Mouse (Mus musculus): ENCODE results near the gene Gm20517. TPM values are rescaled to one million over a fixed set of nuclear protein-coding genes. Genes with fewer than 3 reads are reported as not detected.

Gm20517 gene
- polyA plus RNA-seq, 1 experiment from 2014 or later: 0.73 TPM

DNA sequence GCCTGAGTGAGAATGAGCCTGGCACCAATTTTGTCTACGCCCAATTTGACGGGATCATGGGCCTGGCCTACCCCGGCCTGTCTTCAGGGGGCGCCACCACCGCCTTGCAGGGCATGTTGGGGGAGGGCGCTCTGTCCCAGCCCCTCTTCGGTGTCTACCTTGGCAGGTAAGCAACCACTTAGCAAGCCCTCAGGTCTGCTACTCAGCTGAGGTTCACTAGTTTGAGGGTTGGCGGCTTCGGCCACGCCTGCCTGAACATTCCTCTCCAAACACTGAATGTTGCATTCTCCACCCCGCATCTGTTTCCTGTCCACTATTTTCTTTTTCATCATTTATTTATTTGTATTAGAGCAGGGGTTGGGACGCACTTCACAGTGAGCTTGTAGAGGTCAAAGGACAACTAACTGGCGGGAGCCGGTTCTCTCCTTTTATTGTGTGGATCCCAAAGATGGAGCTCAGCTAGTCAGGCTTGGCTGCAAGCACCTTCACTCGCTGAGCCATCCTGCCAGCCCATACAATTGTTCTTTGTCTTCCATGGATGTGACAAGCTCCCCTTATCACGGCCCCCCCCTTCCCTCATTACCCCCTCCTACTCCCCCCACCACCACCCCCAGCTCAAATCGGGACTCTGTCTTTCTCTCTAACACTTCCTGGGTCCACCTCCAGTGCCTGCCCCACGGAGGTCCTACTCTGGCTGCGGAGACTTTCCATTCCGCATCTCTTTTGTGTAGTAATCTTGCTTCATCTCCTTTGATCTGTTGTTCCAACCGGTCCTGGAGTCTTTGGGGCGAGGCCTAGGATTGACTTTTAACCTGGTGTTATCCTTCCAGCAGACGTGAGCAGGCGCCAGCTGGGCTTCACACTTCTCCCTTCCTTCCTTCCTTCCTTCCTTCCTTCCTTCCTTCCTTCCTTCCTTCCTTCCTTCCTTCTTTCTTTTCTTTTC is 119.5 kb downstream of the Gm20517 start:
- Histone ChIP-seq H3K27ac (ENCODE audit: low read length) (no peak overlapping the region), H3K9me3 (ENCODE audit: control insufficient read depth, low read length) (no peaks in the 10 kb centered on the region), H3K36me3 (ENCODE audit: control insufficient read depth, insufficient read depth, low read length) (no peaks in the 10 kb centered on the region), H3K4me2 (ENCODE audit: low read depth, low read length) (no peak overlapping the region), H3K4me3 (ENCODE audit: low read length) (no peak overlapping the region), H3K27me3 (replicated peaks; ENCODE audit: control insufficient read depth, insufficient read depth, low read length) (no peaks in the 10 kb centered on the region), H3K4me1 (ENCODE audit: control insufficient read depth, insufficient read depth, low read length) (no peaks in the 10 kb centered on the region), H3K9ac (ENCODE audit: low read depth, low read length) (no peak overlapping the region)
- peak; percentile 5; the same call in 1 of the 2 replicates for ATAC-seq
- WGBS: 51% methylated on average over 24 of the region's 24 CpGs

Other genes starting within 250 kb of the Gm20517 start
- 72.0 and 80.0 TPM in 2 replicates for gene Mrps10, start 242.7 kb upstream of the Gm20517 start, polyA plus RNA-seq (2015; fragmentation: Nextera tagmentation; extraction: Ambion mirVana)
- gene Guca1b, start 226.2 kb upstream of the Gm20517 start, polyA plus RNA-seq (2015; fragmentation: Nextera tagmentation; extraction: Ambion mirVana): 0.66 TPM in 2 replicates
- gene Guca1a, start 211.0 kb upstream of the Gm20517 start, polyA plus RNA-seq (2015; fragmentation: Nextera tagmentation; extraction: Ambion mirVana): 2.3 and 2.4 TPM in 2 replicates
- 3.7 and 4.6 TPM in 2 replicates for gene AI661453, start 175.0 kb upstream of the Gm20517 start, polyA plus RNA-seq (2015; fragmentation: Nextera tagmentation; extraction: Ambion mirVana)
- 0.17 and 0.45 TPM in 2 replicates for gene 1700001C19Rik, start 174.2 kb upstream of the Gm20517 start, polyA plus RNA-seq (2015; fragmentation: Nextera tagmentation; extraction: Ambion mirVana)
- gene Taf8, start 109.3 kb upstream of the Gm20517 start, polyA plus RNA-seq (2015; fragmentation: Nextera tagmentation; extraction: Ambion mirVana): 19.1 and 20.4 TPM in 2 replicates
- 371 and 393 TPM in 2 replicates for gene Ccnd3, start 106.5 kb upstream of the Gm20517 start, polyA plus RNA-seq (2015; fragmentation: Nextera tagmentation; extraction: Ambion mirVana)
- 17.7 and 22.0 TPM in 2 replicates for gene Bysl, start 97 bp upstream of the Gm20517 start, polyA plus RNA-seq (2015; fragmentation: Nextera tagmentation; extraction: Ambion mirVana)
- gene Med20, start within 50 bp of the Gm20517 start, polyA plus RNA-seq (2015; fragmentation: Nextera tagmentation; extraction: Ambion mirVana): 40.4 and 41.4 TPM in 2 replicates
- 3.8 and 4.2 TPM in 2 replicates for gene Usp49, start 19.1 kb downstream of the Gm20517 start, polyA plus RNA-seq (2015; fragmentation: Nextera tagmentation; extraction: Ambion mirVana)
- 426 and 427 TPM in 2 replicates for gene Tomm6, start 76.8 kb downstream of the Gm20517 start, polyA plus RNA-seq (2015; fragmentation: Nextera tagmentation; extraction: Ambion mirVana)
- 3.2 and 4.4 TPM in 2 replicates for gene Frs3, start 77.4 kb downstream of the Gm20517 start, polyA plus RNA-seq (2015; fragmentation: Nextera tagmentation; extraction: Ambion mirVana)
- 0.16 and 0.26 TPM in 2 replicates for gene Gm21981, start 82.9 kb downstream of the Gm20517 start, polyA plus RNA-seq (2015; fragmentation: Nextera tagmentation; extraction: Ambion mirVana)
- gene Prickle4, start 83.1 kb downstream of the Gm20517 start, polyA plus RNA-seq (2015; fragmentation: Nextera tagmentation; extraction: Ambion mirVana): 0.69 and 1.8 TPM in 2 replicates
- gene Pgc, start 115.3 kb downstream of the Gm20517 start, polyA plus RNA-seq (2015; fragmentation: Nextera tagmentation; extraction: Ambion mirVana): 0.28 and 0.68 TPM in 2 replicates
- 30.7 and 37.8 TPM in 2 replicates for gene Tfeb, start 125.4 kb downstream of the Gm20517 start, polyA plus RNA-seq (2015; fragmentation: Nextera tagmentation; extraction: Ambion mirVana)
- 6.5 and 8.8 TPM in 2 replicates for gene Mdfi, start 223.1 kb downstream of the Gm20517 start, polyA plus RNA-seq (2015; fragmentation: Nextera tagmentation; extraction: Ambion mirVana)